Mouse (Mus musculus) MEL (cell line): ENCODE data around the gene Cntnap5b.

Source experiments
- CTCF ChIP-seq, 3 experiments: IDR thresholded peaks in 2 of 3; conservative IDR thresholded peaks in 1 of 3; 2 replicates each; pipeline ENCODE4 v1.5.1; 2011 to 2012; ENCODE audit warnings: low read length in 3 of 3, low read depth in 2 of 3, mild to moderate bottlenecking in 2 of 3, improper control_type of control experiment in 1 of 3, inconsistent platforms in 1 of 3, mixed read lengths in 1 of 3, moderate library complexity in 1 of 3; ENCODE audit not compliant: control insufficient read depth in 1 of 3, insufficient read depth in 1 of 3, poor library complexity in 1 of 3, severe bottlenecking in 1 of 3
- SMC3 ChIP-seq: IDR thresholded peaks from 2 replicates; pipeline ENCODE4 v1.6.1; 2011; ENCODE audit warnings: low read depth, low read length, improper control_type of control experiment
- USF1 ChIP-seq: IDR thresholded peaks from 2 replicates; pipeline ENCODE4 v1.6.1; 2014; ENCODE audit warnings: low read depth, mild to moderate bottlenecking, inconsistent platforms, low read length, improper control_type of control experiment, moderate library complexity

DNA sequence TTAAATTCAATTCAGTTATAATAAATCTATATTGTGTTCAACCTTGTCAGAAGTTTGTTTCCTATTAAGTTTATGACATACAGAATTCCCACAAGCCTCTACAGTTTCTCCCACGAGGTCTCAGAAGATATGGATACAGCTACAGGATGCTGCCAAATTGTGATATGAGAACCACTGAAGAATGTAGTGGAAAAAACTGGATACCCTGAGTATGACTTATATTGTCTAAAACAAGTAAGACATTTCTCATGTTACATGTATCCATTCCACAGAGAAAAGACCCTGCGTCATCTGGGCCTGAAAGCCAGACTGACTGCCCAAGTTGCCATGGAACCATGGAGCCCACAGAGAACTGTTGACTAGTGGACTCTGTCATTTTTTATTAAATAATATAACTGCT lies 269.2 kb downstream of the Cntnap5b start:
- TF ChIP-seq SMC3 (no peak), CTCF (IDR thresholded peaks at IDR 0.05 in 2 of 3, conservative IDR thresholded peaks at IDR 0.05 in 1 of 3; ENCODE audit: control insufficient read depth in 1 of 3, insufficient read depth in 1 of 3, low read depth in 2 of 3, low read length in 3 of 3, poor library complexity in 1 of 3, severe bottlenecking in 1 of 3) (no peak), USF1 (no peak)
